Mouse (Mus musculus) layer of hippocampus, adult 18-20 months (tissue): ENCODE results near the gene G2e3. TPM values are rescaled to one million over a fixed set of nuclear protein-coding genes. Genes with fewer than 3 reads are reported as not detected.

Source experiments
- DNase-seq, 2 experiments: peaks; one replicate each; pipeline ENCODE4 v3.0.0; 2022; ENCODE audit warnings: low spot score in 2 of 2
- long read RNA-seq: library from polyadenylated mRNA; stranded (forward); transcript quantifications from one replicate; pipeline ENCODE4 v2.0.0, GENCODE M21; 2021
- total RNA-seq, 2 experiments: library from RNA; stranded (reverse); gene quantifications; 2 replicates each; pipeline ENCODE4 v1.2.3; 2021

Gene G2e3
- 1 to 10 TPM; 8.2 to 9.3 TPM for total RNA-seq
- long read RNA-seq, full-length matches to known transcripts, result 4 of 4 reads
- long read RNA-seq, partial matches to known transcripts, result 0 of 4 reads
- long read RNA-seq, other reads (novel, unspliced or antisense), result 0 of 4 reads

DNA sequence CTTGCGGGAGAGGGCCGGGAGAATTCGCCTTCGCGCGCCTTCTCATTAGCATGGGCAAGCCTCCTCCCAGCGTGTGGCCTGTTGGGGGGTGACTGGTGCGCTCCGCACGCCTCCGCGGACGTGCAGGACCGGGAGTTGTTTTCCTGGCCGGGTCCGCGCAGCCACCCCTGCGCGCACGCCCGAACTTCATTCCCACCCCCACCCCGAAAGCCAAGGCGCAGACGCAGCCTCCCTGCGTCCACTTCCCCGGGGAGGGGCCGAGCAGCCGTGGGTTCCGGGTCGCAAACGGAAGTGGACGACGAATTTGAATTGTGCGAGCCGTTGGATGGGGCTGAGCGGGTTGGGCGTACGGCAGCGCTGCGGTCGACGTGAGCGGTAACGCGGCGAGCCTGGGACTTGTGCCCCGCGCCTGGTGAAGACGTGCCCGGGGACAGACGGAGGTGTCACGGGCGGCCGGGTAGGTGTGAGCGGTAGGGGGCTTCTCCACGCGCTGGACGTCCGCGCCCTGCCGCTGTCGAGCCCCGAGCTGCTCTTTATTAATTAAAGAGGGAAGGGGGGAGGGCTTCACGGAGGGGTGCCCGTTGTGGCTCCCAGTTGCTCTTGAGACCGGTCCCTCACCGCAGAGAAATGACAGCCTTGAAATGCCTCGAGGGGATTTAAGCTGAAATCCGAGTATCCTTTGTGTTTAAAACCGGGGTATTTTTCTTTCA is at the start of gene G2e3:
Gene G2e3 (plus strand): TSS at position 74 of the 710 bp plus-strand sequence.
- DNase-seq, result peak; percentile 74 to 81

- no peak for DNase-seq
These were observed 24.3 kb upstream of the G2e3 start for GRCm38 (mm10) chr12:51323604-51324003.

DNA sequence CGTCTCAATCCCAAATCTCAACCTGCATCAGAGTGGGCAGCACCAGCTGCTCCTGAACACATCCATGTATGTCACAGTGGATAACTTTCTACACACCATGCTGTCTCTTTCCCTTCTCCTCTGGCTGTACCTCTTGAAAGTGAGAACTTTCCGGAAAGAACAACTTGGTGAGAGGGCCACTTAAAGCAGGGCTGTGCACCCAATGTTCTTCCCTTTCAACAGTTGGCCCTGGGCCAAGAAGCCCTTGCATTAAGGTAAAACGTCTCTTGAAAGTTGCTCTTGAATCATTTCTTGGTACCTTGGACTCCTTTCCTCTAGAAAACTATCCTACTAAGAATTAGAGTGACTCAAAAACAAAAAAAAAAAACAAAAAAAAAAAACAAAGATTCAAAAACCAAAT is 21.0 kb upstream of the G2e3 start:
- DNase-seq, result no peak

- no peak for DNase-seq
These were observed 10.8 kb upstream of the G2e3 start for GRCm38 (mm10) chr12:51337014-51337413.

DNA sequence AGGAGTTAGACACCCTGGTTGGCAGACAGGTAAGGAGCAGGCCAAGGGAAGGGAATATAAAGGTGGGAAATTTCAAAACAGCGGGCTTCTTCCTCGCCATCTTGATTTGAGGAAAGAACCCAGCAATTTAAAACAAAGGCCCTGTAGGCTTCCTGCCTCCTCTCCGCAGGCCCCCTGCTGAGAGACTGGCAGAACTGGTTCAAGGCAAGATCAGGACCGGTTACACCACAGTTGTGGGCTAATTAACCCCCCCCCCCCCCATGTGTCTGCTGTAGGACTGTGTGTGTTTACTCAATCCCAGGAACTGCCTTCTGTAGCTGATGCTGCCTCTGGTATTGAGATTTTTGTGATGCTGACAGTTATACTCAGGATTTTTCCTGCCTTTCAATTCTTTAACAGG is 1.7 kb upstream of the G2e3 start:
- DNase-seq, result no peak

GRCm38 (mm10) chr12:51348698-51348998 is 787 bp downstream of the G2e3 start:
- no peak for DNase-seq

DNA sequence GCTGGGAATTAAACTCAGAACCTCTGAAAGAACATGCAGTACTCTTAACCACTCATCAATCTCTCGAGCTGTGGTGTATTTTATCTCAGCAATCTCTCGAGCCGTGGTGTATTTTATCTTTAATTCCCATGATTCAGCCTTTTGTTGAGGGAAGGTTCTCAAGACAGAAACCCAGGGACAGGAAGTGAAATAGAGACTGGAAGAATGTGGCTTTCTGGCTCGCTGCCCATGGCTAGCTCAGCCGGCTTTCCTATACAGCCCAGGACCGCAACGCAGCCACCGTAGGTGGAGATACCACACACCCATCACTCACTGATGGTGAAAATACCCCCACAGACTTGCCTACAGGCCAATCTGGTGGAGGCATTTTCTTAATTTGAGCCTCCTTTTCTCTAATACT is 7.4 kb downstream of the G2e3 start:
- no peak for DNase-seq

DNA sequence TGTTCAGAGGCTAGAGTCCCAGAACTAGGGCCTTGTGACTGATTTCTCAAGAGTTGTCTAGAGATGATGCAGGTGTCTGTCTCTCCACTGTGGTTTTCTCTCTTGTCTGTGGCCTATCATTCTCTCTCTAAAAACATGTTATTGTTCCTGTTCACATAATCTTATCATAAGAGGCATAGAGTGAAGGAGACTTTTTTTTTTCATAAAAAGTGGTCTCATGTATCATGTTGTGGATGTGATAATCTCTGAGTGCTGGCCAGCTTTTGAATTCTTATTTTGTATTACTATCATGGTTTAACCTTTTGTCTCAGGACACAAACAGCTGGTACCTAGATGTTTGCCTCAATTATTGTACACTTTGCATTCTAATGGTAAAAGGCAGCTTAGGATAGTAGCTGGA is 13.4 kb downstream of the G2e3 start:
- DNase-seq, result no peak

GRCm38 (mm10) chr12:51362898-51363297 is 15.0 kb downstream of the G2e3 start:
- DNase-seq, result no peak

- no peak for DNase-seq
These were observed 20.6 kb downstream of the G2e3 start for GRCm38 (mm10) chr12:51368504-51368903.

- DNase-seq, result peak; percentile 94 to 96
These were observed 29.4 kb downstream of the G2e3 start, which contains the start of gene Scfd1 for GRCm38 (mm10) chr12:51377003-51377887. Gene Scfd1 (plus strand): TSS chr12:51377510.

DNA sequence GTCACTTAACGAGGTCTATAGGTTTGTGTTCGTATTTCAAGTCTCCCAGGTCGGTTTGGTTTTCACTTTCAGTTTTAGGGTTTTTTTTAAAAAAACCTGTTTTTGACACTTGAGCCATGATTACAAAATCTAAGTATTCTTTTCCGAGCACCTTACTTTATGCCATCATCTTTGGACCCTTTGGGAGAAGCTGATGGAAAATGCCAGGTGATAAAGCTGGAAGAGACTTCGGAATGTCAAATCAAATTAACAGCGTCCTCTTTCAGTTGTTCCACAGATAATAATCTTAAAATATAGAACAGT is 30.0 kb downstream of the G2e3 start:
- DNase-seq, result no peak

DNA sequence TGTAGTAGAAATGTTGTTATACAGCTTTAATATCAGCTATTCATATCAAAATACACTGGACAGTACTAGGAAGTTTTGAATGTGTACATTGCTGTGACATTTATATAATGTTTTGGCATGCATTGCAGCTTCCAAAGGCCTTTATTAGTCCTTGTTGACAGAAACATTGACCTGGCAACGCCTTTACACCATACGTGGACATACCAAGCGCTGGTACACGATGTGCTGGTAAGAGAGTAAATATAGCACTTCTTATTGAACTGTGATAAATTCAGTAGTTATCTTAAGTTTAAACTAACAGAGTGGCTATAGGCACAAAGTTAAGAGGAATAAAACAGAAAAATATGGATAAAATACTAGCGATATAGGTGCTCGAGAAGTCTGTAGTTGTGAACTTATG is 52.0 kb downstream of the G2e3 start:
- DNase-seq, result no peak

DNA sequence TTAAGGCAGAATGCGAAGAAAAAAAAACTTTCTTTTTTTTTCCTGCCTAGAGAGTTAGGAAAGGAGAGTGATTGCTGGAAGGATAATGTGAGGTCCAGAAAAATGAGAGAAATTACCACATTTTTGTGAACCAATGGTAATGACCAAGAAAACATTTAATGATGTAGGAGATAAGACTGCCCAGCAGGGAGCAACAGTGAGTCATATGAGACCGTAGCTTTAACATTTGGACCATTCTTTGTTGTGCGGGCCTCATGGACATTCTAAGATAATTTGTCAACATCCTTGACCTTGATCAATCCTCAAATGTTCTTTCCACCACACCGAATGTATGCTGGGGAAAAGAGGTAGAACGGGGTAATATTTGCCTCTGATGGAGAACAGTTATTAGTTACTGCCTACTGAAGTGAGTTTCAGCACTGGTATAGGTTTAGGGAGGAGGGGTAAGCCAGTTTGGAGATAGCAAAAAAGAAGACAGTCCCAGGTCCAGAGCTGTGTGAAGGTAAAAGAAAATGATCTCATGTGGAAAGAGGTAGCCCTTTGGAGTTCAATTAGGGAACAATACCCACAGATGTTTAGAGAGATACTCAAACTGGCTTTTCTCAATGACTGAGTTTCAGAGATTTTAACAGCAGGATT is 54.3 kb downstream of the G2e3 start:
- DNase-seq, result peak in 1 of 2 experiments; percentile 44

GRCm38 (mm10) chr12:51403987-51404586 is 56.2 kb downstream of the G2e3 start:
- DNase-seq, result no peak

DNA sequence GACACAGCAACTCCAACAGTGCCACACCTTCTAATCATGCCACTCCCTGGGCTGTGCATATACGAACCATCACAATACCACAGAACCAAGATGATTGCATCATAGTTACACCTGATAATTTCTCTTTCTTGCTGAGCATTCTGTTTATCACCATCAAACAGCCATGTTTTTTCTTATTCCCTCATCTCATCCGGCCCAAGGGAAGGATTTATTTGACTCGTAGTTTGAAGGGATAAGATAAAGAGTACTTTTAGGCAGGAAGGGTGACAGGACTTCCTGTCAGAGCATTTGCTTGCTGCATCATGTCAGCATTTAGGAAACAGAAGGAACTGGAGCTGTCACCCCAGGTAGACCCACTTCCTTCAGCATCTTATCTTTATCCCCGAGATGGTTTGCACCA is 63.5 kb downstream of the G2e3 start:
- no peak for DNase-seq

Other genes with a start within 250 kb of the G2e3 start
- 10 to 100 TPM; 37.1 to 38.8 TPM for gene Scfd1, start 29.4 kb downstream of the G2e3 start, total RNA-seq
- 1 to 10 TPM; 3.2 to 4.0 TPM for gene Coch, start 245.3 kb downstream of the G2e3 start, total RNA-seq